Mouse (Mus musculus): Measurements from ENCODE around the gene Wfdc6b. TPM values are rescaled to one million over a fixed set of nuclear protein-coding genes. Genes with fewer than 3 reads are reported as not detected.
"Not testable (repeated sequence)": the region's sequence is repeated elsewhere in the genome, so short reads cannot be mapped to it uniquely, and the experiment has no call there.

Wfdc6b gene
- total RNA-seq (2015) (not detected in 2 replicates), total RNA-seq (2017) (not detected in 2 replicates)

DNA sequence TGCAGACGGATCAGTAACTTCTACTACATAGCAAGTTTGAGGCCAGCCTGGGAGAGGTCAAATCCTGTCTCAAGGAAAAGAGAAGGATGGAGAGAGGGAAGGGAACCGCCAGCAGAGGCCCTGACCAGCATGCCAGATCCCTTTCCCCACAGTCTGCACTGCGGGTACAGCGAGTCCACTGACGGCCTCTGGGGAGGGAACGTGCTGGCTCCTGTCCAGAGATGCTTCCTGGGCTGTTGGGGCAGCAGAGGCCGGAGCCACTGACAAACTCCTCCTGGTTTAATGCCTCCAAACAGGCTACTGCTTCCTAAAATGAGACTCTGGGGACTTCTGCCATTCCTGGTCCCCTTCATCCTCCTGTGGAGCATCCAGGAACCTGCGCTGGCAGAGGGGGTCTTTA lies at the start of gene Wfdc6b, which contains the start of gene Wfdc8:
Wfdc6b (plus strand) TSS at position 52 of the 400 bp plus-strand sequence.
Wfdc8 (minus strand) TSS at position 156 of the 400 bp plus-strand sequence.
- not testable (repeated sequence) for ATAC-seq (replicated peaks; ENCODE audit: poor library complexity)

DNA sequence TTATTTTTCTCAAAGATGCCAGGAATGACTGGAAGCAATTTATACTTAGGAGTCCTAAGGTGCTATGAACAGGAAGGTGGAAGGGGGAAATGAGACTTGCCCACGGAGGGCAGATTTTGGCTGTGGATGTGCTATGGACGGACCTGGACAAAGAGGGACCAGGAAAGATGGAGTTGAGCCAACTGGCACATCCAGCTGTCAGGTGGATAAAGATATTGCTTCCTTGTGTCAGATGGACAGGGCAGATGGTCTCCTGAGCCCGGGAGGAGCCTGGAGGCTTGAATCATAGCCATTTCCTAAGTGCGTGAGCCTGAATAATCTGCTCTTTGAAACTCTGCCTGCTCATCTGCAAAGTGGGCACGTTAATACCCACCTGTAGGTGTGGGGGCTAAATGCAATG lies 49.0 kb upstream of the Wfdc6b start:
- no peak for ATAC-seq (replicated peaks; ENCODE audit: poor library complexity)

DNA sequence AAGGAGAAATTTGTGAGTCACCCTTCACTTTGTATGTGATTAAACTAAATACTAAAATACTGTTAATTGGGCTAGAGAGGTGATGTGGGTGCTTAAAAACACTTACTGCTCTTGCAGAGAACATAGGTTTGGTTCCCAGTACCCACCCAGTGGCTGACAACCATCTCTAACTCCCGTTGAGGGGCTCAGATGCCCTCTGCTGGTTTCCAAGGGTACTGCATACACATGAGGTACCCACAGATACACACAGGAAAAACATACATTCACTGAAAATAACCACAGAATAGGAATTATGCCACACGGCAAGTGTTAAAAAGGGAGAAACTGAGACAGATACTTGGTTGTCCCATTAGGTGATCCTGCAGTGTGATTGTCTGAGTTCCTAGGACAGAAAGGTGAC lies 46.3 kb upstream of the Wfdc6b start:
- no peak for ATAC-seq (replicated peaks; ENCODE audit: poor library complexity)

DNA sequence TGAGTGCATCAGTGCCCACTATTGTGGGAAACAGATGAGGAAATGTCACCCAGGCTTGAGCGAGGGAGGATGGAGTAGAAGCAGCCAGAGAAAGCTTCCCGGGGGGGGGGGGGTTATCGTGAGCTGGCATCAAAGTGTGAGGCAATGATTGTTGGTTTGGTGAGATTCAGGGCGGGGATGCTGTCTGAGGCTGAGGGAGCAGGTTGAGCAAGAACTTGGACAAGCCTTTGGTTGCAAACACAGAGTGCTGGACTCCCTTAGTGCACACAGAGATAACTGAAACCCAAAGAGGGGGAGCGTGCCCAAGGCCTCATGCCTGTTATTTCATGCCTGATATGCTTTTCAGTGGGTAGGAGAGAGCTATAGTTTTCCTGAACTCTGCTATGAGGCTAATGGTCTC lies 45.9 kb upstream of the Wfdc6b start:
- 0 out of 2 replicates have a peak, but pooled peaks have one; percentile 21 for ATAC-seq (replicated peaks; ENCODE audit: poor library complexity)

DNA sequence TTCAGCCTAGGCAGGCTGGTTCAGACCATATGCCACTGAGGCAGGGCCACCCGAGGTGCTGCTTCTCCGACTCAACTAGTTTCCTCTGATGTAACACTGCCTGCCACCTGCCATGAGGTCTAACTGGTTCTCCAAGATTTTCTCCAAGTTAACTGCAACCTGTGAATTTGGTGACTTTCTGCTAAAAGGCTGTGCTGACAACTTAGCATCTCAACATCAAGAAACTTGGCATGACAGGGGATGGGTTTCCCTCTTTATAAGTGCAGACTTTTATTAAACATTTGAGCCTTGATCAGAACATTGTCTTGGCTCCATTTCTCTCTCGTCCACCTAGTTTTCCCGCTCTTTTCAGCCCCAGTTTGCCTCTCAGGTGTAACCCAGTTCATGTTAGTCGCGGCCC lies 40.0 kb upstream of the Wfdc6b start, which contains the start of gene Spint3:
Spint3 (minus strand) TSS at position 101 of the 400 bp plus-strand sequence.
- ATAC-seq (replicated peaks; ENCODE audit: poor library complexity), result not testable (repeated sequence)

DNA sequence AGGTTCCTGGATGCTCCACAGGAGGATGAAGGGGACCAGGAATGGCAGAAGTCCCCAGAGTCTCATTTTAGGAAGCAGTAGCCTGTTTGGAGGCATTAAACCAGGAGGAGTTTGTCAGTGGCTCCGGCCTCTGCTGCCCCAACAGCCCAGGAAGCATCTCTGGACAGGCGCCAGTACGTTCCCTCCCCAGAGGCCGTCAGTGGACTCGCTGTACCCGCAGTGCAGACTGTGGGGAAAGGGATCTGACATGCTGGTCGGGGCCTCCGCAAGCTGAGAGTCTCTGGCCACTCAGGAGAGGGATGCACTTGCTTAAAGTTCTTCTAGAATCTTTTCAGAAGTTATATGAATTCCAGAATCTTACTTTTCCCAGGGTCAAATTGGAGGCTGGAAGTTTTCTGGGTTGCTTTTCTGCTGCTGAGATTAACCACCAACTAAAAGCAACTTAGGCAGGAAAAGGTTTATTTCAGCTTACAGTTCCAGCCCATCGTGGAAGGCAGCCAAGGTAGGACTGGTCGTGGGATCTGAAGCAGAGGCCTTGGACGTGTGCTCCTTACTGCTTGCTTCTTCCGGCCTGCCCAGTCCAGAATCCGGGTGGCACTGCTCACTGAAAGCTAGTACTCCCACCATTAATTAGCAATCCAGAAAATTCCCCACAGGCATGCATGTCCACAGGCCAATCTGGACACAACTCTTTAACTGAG lies 28.1 kb upstream of the Wfdc6b start, which contains the start of gene Wfdc6a:
Wfdc6a (minus strand) TSS at position 423 of the 701 bp plus-strand sequence.
- ATAC-seq (replicated peaks; ENCODE audit: poor library complexity), result not testable (repeated sequence)

DNA sequence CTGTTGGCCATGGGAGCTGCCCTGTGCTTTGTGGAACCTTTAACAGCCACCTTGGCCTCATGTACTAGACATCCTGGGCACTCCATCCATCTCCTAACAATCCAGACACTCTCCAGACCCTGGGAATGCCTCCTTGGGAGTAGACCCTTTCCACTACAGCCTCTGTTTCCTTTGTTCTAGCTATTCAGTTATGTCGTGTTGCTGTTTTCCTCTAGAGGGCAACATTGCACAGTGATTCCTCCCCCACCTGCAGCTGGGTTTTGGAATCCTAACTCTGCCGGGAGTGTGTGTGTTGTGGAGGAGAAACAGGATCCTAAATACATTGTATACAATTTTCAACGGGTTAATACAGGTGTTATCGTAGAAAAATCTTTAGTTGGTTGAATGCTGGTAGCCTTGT lies 21.3 kb upstream of the Wfdc6b start:
- peak; percentile 69 for ATAC-seq (replicated peaks; ENCODE audit: poor library complexity)

DNA sequence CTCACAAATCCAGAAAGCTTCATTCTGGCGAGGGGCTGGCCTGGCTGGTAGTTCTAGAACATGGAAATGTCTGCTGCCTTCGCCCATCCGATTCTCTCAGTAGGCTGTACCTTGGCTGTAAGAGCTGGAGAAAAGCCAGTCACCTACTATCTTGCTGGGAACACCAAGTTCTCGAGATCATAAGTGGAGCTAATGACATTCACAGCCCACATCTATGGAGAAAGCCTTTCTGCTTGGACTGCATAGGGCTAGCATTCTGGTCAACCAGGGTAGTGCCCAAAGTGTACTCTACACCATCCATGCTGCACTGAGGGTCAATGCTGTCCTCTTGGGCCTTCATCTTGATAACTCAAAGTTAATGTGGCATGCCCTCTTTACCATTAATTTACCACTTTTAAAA lies 19.8 kb upstream of the Wfdc6b start, which contains the start of gene Eppin:
Eppin (minus strand) TSS at position 101 of the 400 bp plus-strand sequence.
- no peak for ATAC-seq (replicated peaks; ENCODE audit: poor library complexity)

DNA sequence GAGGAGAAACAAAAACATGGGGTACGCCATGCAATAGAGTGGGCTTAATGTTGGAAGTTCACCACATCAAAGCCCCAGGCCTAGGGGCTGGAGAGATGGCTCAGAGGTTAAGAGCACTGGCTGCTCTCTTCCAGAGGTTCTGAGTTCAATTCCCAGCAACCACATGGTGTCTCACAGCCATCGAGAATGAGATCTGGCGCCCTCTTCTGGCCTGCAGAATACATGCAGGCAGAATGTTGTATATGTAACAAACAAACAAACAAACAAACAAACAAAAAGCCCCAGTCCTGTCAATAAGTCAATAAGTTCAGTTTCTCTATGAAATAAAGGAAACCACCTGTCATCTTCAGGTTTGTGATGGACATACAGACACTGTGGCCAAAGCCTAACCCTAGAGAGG lies 13.1 kb upstream of the Wfdc6b start:
- 0 out of 2 replicates have a peak, but pooled peaks have one; percentile 17 for ATAC-seq (replicated peaks; ENCODE audit: poor library complexity)

DNA sequence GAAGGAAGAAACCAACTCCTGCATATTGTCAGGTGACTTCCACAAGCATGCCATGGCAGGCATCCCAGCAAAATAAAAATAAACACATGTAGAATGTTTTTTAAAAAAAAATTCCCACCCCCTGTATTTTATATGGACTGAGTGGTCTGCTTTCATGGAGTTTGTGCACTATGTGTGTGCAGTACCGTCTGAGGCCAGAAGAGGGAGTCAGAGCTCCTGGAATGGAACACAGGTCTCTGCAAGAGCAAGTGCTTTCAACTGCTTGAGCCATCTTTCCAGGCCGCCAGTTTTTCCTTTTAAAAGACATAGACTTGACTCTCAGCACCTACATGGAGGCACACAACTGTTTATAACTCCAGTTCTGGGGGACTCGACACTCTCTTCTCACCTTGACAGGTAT lies 9.8 kb upstream of the Wfdc6b start:
- no peak for ATAC-seq (replicated peaks; ENCODE audit: poor library complexity)

DNA sequence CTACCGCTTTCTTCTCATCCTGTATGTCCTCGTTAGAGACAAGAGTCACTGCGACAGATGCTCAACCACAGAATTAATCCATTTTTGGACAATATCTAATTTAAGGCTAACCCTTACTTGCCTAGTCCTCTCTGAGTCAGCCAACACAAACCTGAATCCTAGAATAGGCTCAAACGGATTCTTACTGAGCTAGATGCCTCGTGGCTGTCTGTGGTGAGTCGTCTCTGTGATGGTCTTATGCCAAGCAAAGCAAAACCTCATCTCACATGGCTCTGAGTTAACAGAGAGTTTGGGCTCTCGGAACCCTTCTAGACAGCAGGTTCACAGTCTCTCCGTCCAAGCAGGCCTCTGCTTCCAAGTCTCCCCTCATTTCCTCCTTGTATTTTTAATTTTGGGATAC lies 8.9 kb upstream of the Wfdc6b start:
- ATAC-seq (replicated peaks; ENCODE audit: poor library complexity), result no peak

DNA sequence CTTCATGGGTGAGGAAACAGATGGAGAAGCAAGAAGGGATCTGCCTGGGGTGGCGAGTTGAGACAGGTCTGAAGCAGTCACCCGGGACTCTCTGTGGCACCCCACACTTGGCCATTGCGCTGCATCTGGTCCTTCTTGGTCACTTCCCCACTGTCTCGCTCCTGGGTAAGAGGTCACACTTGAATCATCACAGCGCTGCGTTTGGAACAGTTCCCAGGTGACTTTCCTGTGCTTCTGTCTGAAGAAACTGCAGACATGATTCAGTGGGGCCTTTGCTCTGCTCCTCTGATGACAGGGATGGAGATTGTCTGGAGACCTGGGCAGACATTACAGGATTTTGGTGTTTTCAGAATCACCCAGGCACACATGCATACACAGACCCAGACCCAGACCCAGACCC lies 4.5 kb upstream of the Wfdc6b start:
- ATAC-seq (replicated peaks; ENCODE audit: poor library complexity), result no peak

DNA sequence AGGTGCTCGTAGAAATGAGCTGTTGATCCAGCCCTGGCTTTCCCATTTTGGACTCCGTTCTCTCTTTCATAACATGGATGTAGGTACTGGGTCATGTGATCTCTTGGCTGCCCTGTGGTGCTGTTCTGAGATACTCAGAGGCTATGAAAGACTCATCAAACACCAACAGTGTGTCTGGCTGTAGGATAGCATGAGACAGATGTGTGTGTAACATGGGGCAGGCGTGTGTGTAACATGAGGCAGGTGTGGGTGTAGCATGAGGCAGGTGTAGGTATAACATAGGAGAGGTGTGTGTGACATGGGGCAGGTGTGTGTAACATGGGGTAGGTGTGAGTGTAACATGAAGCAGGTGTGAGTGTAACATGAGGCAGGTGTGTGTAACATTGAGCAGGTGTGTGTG lies 2.1 kb downstream of the Wfdc6b start:
- ATAC-seq (replicated peaks; ENCODE audit: poor library complexity), result no peak

DNA sequence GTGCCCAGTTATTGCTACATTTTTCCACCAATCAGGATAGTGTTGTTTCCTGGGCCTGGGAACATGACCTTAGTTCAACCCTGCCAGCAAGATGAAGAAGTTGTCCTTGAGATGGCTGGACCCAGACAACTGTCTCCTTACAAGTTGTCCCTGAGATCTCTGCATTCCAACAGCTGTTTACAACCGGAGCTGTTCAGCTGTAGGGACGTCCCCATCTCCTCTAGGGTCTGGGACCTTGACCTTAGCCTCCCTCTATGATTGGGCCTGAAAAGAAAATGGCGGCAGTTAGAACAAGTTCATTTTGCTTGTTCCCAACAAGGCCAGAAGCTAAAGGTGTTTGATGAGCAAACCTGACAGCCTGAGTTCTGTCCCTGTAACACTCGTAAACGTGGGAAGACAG lies 5.7 kb downstream of the Wfdc6b start:
- ATAC-seq (replicated peaks; ENCODE audit: poor library complexity), result no peak

DNA sequence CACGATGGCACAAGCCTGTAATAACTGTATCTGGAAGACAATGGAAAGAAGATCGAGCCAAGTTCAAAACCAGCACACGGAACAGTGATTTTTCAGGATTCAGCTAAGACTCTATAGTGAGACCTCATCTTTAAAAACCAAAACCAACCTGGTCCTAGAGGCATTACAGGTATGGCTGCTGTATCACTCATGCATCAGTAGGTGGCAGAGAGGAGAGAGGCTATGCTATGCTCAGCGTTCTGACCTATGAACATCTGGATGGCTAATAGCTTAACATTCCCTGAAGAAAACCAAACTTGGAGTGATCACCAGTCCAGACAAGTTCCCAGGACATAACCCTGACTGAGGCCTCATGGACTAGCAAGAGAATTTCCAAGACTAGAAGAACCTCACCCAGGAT lies 8.5 kb downstream of the Wfdc6b start:
- ATAC-seq (replicated peaks; ENCODE audit: poor library complexity), result no peak

DNA sequence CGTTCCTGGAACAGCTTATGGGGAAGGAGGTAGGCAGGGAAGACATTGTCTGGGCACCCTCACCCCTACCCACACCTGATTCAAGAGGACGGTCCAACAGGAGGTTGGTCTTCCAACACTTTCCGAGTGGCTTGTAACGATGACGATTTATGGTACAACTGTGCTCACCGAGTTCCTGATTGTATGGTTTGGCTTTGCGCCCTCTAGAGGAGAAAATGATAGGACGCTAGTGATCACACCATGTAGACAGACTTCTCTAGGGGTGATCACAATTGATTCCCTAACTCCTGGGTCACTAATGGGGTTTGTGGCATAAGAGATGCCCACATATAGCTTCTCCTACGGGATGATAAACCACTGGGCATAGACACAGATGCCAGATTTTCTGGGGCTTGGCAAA lies 21.9 kb downstream of the Wfdc6b start:
- ATAC-seq (replicated peaks; ENCODE audit: poor library complexity), result no peak

DNA sequence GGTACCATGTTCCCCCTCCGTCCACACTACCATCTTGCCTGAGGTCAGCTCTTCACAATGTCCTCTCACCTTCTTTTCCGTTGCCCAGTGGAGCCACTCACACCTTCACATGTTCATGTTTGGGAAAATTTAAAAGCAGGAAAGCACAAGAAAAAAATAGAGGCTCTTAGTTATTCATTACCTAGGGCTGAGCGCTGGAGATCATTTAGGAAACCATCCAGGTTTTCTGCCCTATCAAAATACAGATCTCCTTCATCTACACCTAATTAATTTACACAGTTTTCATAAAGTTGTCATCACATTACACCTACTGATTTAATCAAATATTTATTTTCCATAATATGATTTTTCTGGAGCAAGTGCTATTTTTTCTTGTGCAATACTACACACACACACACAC lies 25.4 kb downstream of the Wfdc6b start, which contains the start of gene Wfdc16:
Wfdc16 (minus strand) TSS at position 101 of the 400 bp plus-strand sequence.
- no peak for ATAC-seq (replicated peaks; ENCODE audit: poor library complexity)

DNA sequence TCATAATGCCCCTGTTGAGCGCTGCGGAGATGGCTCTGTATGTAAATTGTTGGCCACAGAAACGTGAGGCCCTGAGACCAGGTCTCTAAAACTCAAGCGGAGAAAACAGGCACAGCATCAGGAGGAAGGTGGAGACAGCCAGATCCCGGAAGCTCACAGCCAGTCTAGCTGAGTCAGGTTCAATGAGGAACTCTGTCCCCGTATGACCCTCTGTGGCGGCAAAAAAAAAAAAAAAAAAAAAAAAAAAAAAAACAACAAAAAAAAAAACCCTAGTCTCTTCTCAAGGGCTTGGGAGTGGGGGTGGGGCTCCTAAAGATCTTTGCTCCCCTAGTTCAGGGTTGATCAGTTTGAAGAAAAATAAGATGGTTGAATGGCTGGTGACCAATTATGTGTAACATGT lies 27.8 kb downstream of the Wfdc6b start:
- peak; percentile 96 for ATAC-seq (replicated peaks; ENCODE audit: poor library complexity)

DNA sequence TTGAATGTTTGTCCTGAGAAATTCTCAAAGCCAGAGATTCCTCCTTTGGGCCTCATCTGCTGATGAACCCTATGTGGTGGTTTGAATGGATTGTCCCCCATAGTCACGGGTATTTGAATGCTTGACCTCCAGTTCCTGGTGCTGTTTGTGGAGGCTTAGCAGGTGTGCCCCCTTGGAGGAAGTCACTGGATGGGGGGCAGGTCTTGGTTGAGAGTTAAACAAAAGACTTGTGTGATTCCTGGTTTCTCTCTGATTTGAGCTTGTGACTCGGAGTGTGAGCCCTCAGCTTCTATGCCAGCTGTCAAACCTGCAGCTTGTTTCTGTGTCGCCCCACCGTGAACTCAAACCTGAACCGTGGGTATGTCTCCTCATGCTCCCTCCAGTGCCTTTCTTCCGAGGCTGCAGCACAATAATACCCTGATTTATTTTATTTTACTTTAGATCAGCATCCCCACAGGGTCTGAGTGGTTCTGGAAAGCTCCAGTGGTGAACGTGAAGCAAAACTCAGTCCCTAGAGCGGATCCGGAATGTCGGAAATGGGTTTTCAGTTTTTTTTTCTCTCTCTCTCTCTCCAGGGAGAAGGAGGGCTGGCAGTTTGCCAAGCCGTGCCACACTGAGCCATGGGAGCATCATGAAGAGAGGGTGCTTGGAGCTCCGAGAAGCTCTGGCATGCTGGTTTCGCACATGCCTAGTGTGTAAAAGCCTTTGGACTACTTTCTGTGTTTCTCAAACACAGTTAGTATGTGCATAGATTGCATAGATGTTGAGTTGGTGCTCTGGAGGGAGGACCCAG lies 28.8 kb downstream of the Wfdc6b start:
- ATAC-seq (replicated peaks; ENCODE audit: poor library complexity), result no peak

DNA sequence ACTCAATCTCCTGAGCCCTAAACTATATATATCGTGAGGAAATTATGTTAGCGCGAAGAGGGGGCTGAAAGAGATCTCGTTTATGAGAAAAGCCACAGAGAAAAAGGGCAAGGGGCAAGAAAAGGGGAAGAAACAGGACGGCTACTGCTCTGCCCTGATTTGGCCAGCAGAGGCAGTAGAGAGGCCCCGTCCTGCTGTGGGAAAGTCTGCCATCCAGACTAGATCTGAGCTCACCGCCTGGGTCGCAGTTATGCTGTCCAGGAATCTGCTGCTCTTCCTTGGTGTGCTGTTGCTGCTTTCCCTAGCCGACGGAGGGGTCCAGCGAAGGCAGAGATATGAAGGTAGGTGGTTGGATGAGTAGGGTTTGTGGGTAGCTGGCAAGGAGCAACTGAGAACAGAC lies 42.5 kb downstream of the Wfdc6b start, which contains the start of gene Wfdc10:
Wfdc10 (plus strand) TSS at position 189 of the 400 bp plus-strand sequence.
- peak; percentile 95 for ATAC-seq (replicated peaks; ENCODE audit: poor library complexity)

DNA sequence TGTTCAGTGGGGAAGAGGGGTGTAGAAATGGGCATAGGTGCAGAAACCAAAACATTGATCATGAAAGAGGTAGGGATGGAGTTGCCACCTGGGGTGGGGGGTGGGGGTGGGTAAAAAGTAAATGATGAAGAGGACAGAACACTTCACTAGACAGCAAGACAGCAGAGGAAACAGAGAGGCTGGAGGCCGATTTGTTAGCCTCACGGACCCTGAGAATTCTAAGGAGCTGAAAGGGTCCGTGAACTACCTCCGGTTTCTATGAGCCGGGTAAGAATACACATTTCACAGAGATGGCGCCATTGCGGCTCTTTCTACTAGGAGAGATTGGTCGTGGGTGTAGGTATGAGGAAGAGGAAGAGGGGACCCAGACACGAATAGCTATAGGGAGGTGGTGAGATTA lies 43.2 kb downstream of the Wfdc6b start, which contains the start of gene Wfdc9:
Wfdc9 (minus strand) TSS at position 101 of the 400 bp plus-strand sequence.
- ATAC-seq (replicated peaks; ENCODE audit: poor library complexity), result no peak
